Mouse (Mus musculus) testis, adult 2 months (tissue): ENCODE data around the gene Ust. TPM values are rescaled to one million over a fixed set of nuclear protein-coding genes. Genes with fewer than 3 reads are reported as not detected.

Source experiments
- H3K27ac ChIP-seq: fragments of 200-500 bp; 2 replicates; pipeline ENCODE4 v1.5.1; 2012; ENCODE audit warnings: low read depth, low read length; ENCODE audit not compliant: control insufficient read depth, insufficient read depth
- H3K27me3 ChIP-seq: fragments of 200-500 bp; 2 replicates; pipeline ENCODE4 v1.6.1; 2012; ENCODE audit warnings: mild to moderate bottlenecking, low read length, moderate library complexity; ENCODE audit not compliant: control insufficient read depth, insufficient read depth
- H3K36me3 ChIP-seq: fragments of 200-500 bp; 2 replicates; pipeline ENCODE4 v1.6.1; 2012; ENCODE audit warnings: mild to moderate bottlenecking, low read length; ENCODE audit not compliant: control insufficient read depth, insufficient read depth
- H3K4me1 ChIP-seq: fragments of 200-500 bp; 2 replicates; pipeline ENCODE4 v1.6.1; 2012; ENCODE audit warnings: low read length; ENCODE audit not compliant: control insufficient read depth, insufficient read depth
- H3K4me3 ChIP-seq: fragments of 200-500 bp; 2 replicates; pipeline ENCODE4 v1.5.1; 2012; ENCODE audit warnings: low read depth, mild to moderate bottlenecking, low read length, moderate library complexity, mixed read lengths; ENCODE audit not compliant: control insufficient read depth
- CTCF ChIP-seq: fragments of 200-500 bp; IDR thresholded peaks from 2 replicates; pipeline ENCODE4 v1.5.1; 2012; ENCODE audit warnings: low read depth, mild to moderate bottlenecking, inconsistent platforms, low read length, moderate library complexity; ENCODE audit not compliant: control insufficient read depth, insufficient read depth, insufficient replicate concordance
- POLR2A ChIP-seq: fragments of 200-500 bp; IDR thresholded peaks from 2 replicates; pipeline ENCODE4 v1.6.1; 2012; ENCODE audit warnings: low read depth, mild to moderate bottlenecking, inconsistent platforms, low read length, moderate library complexity; ENCODE audit not compliant: control insufficient read depth
- polyA plus RNA-seq: library from polyadenylated mRNA; depleted of rRNA; stranded (reverse); fragments of >200 nt; gene quantifications from 2 replicates; pipeline ENCODE4 v1.2.3, GENCODE M21; 2012

The Ust gene
- polyA plus RNA-seq, 1 experiment: 1.1 TPM

GRCm38 (mm10) chr10:8454711-8455110 is 63.9 kb downstream of the Ust start:
- no peaks in the 10 kb centered on the region for H3K4me1 ChIP-seq
- TF ChIP-seq CTCF: no peak
- no peak for TF ChIP-seq POLR2A
- H3K27ac ChIP-seq: no peak overlapping the region
- no peak overlapping the region for H3K4me3 ChIP-seq
- no peaks in the 10 kb centered on the region for H3K36me3 ChIP-seq
- no peaks in the 10 kb centered on the region for H3K27me3 ChIP-seq

- no peaks in the 10 kb centered on the region for H3K36me3 ChIP-seq
- no peak overlapping the region for H3K27ac ChIP-seq
- no peaks in the 10 kb centered on the region for H3K4me1 ChIP-seq
- TF ChIP-seq POLR2A (no peak), CTCF (no peak)
- H3K4me3 ChIP-seq: no peak overlapping the region
- no peaks in the 10 kb centered on the region for H3K27me3 ChIP-seq
Observed at GRCm38 (mm10) chr10:8447681-8448080, 70.9 kb downstream of the Ust start.

GRCm38 (mm10) chr10:8446972-8447371 is 71.7 kb downstream of the Ust start:
- no peak overlapping the region for H3K4me3 ChIP-seq
- H3K36me3 ChIP-seq: no peaks in the 10 kb centered on the region
- no peak overlapping the region for H3K27ac ChIP-seq
- H3K27me3 ChIP-seq: no peaks in the 10 kb centered on the region
- TF ChIP-seq CTCF (no peak), POLR2A (no peak)
- H3K4me1 ChIP-seq: no peaks in the 10 kb centered on the region

GRCm38 (mm10) chr10:8444052-8444451 is 74.6 kb downstream of the Ust start:
- Histone ChIP-seq H3K36me3 (no peaks in the 10 kb centered on the region), H3K4me1 (no peaks in the 10 kb centered on the region), H3K27me3 (no peaks in the 10 kb centered on the region), H3K4me3 (no peak overlapping the region), H3K27ac (no peak overlapping the region)
- TF ChIP-seq POLR2A: no peak
- TF ChIP-seq CTCF: no peak

GRCm38 (mm10) chr10:8431857-8432256 is 86.8 kb downstream of the Ust start:
- Histone ChIP-seq H3K4me1 (no peaks in the 10 kb centered on the region), H3K27ac (no peak overlapping the region), H3K4me3 (no peak overlapping the region), H3K27me3 (no peaks in the 10 kb centered on the region), H3K36me3 (no peaks in the 10 kb centered on the region)
- TF ChIP-seq CTCF (no peak), POLR2A (no peak)

GRCm38 (mm10) chr10:8428787-8429778 is 89.5 kb downstream of the Ust start:
- Histone ChIP-seq H3K4me1 (no peaks in the 10 kb centered on the region), H3K27me3 (no peaks in the 10 kb centered on the region), H3K27ac (no peak overlapping the region), H3K4me3 (no peak overlapping the region), H3K36me3 (no peaks in the 10 kb centered on the region)
- TF ChIP-seq CTCF (no peak), POLR2A (no peak)

GRCm38 (mm10) chr10:8427671-8428364 is 90.8 kb downstream of the Ust start:
- H3K27me3 ChIP-seq: no peaks in the 10 kb centered on the region
- H3K4me1 ChIP-seq: no peaks in the 10 kb centered on the region
- TF ChIP-seq POLR2A: no peak
- no peak for TF ChIP-seq CTCF
- no peaks in the 10 kb centered on the region for H3K36me3 ChIP-seq
- H3K27ac ChIP-seq: no peak overlapping the region; the same call in 1 of the 2 replicates
- no peak overlapping the region for H3K4me3 ChIP-seq

- H3K27me3 ChIP-seq: no peaks in the 10 kb centered on the region
- no peaks in the 10 kb centered on the region for H3K4me1 ChIP-seq
- H3K36me3 ChIP-seq: no peaks in the 10 kb centered on the region
- no peak for TF ChIP-seq POLR2A
- no peak for TF ChIP-seq CTCF
- no peak overlapping the region for H3K4me3 ChIP-seq
- no peak overlapping the region for H3K27ac ChIP-seq
Observed at GRCm38 (mm10) chr10:8419496-8420009, 99.1 kb downstream of the Ust start.
